Mouse (Mus musculus) embryo, embryonic 11 days (tissue): Measurements from ENCODE around the gene Ugt1a6b.
A peak's percentile ranks its signal among the peaks of the same experiment; 100 is the strongest.
"Not testable (repeated sequence)": the region's sequence is repeated elsewhere in the genome, so short reads cannot be mapped to it uniquely, and the experiment has no call there.

ENCODE experiments used
- DNase-seq: peaks from one replicate; pipeline ENCODE4 v3.0.0-alpha.2; 2015

Ugt1a6b gene

GRCm38 (mm10) chr1:88200456-88200855, 97.4 kb downstream of the Ugt1a6b start, which contains the start of gene Ugt1a2:
Gene Ugt1a2 (plus strand): TSS chr1:88200601.
- no peak for DNase-seq

GRCm38 (mm10) chr1:88205294-88205922, 102.4 kb downstream of the Ugt1a6b start, which contains the start of gene Dnajb3:
Gene Dnajb3 (minus strand): TSS chr1:88205782.
- DNase-seq = peak; percentile 94

GRCm38 (mm10) chr1:88206843-88207479, 103.9 kb downstream of the Ugt1a6b start:
- no peak for DNase-seq

GRCm38 (mm10) chr1:88211812-88212211, 108.8 kb downstream of the Ugt1a6b start, which contains the start of gene Ugt1a1:
Gene Ugt1a1 (plus strand): TSS chr1:88211959.
- peak; percentile 4 for DNase-seq

GRCm38 (mm10) chr1:88212341-88213045, 109.4 kb downstream of the Ugt1a6b start:
- peak; percentile 3 for DNase-seq

- peak; percentile 1 for DNase-seq
Observed at GRCm38 (mm10) chr1:88213061-88213460, 110.0 kb downstream of the Ugt1a6b start.

GRCm38 (mm10) chr1:88213766-88214461, 110.9 kb downstream of the Ugt1a6b start:
- DNase-seq = peak; percentile 2

GRCm38 (mm10) chr1:88214462-88214952, 111.5 kb downstream of the Ugt1a6b start:
- peak; percentile 2 for DNase-seq

- DNase-seq = peak; percentile 7
Observed at GRCm38 (mm10) chr1:88215466-88216380, 112.7 kb downstream of the Ugt1a6b start.

GRCm38 (mm10) chr1:88216551-88216950, 113.5 kb downstream of the Ugt1a6b start:
- peak; percentile 1 for DNase-seq

- DNase-seq = peak; percentile 1
Observed at GRCm38 (mm10) chr1:88217144-88217543, 114.1 kb downstream of the Ugt1a6b start.

- DNase-seq = peak; percentile 2
Observed at GRCm38 (mm10) chr1:88217576-88217975, 114.5 kb downstream of the Ugt1a6b start.

GRCm38 (mm10) chr1:88218051-88218450, 115.0 kb downstream of the Ugt1a6b start:
- DNase-seq = peak; percentile 1

GRCm38 (mm10) chr1:88218591-88218990, 115.5 kb downstream of the Ugt1a6b start:
- DNase-seq = no peak

- DNase-seq = no peak
Observed at GRCm38 (mm10) chr1:88219054-88219453, 116.0 kb downstream of the Ugt1a6b start.

GRCm38 (mm10) chr1:88220336-88220735, 117.3 kb downstream of the Ugt1a6b start:
- no peak for DNase-seq

- no peak for DNase-seq
Observed at GRCm38 (mm10) chr1:88222216-88222615, 119.2 kb downstream of the Ugt1a6b start.

- DNase-seq = not testable (repeated sequence)
Observed at GRCm38 (mm10) chr1:88223011-88223515, 120.0 kb downstream of the Ugt1a6b start.

GRCm38 (mm10) chr1:88223591-88223990, 120.5 kb downstream of the Ugt1a6b start:
- no peak for DNase-seq

GRCm38 (mm10) chr1:88224029-88224776, 121.2 kb downstream of the Ugt1a6b start:
- no peak for DNase-seq

- not testable (repeated sequence) for DNase-seq
Observed at GRCm38 (mm10) chr1:88225301-88225700, 122.2 kb downstream of the Ugt1a6b start.
